Mouse (Mus musculus) E14TG2a.4 (cell line): ENCODE data around the gene Ksr1.

ENCODE experiments used
- CTCF ChIP-seq: conservative IDR thresholded peaks from 2 replicates; pipeline ENCODE4 v1.5.1; 2014; ENCODE audit warnings: low read length
- NANOG ChIP-seq: IDR thresholded peaks from 2 replicates; pipeline ENCODE4 v1.6.1; 2014; ENCODE audit warnings: borderline replicate concordance, low read length, mixed read lengths
- POU5F1 ChIP-seq: IDR thresholded peaks from 2 replicates; pipeline ENCODE4 v1.6.1; 2014; ENCODE audit warnings: low read length, borderline replicate concordance

GRCm38 (mm10) chr11:79052769-79053168 is 93.4 kb downstream of the Ksr1 start:
- TF ChIP-seq CTCF (no peak), POU5F1 (no peak), NANOG (no peak)
